Mouse (Mus musculus) heart, postnatal 25 days (tissue): ENCODE data around the gene Cuedc2. TPM values are rescaled to one million over a fixed set of nuclear protein-coding genes. Genes with fewer than 3 reads are reported as not detected.

Source experiments
- DNase-seq: peaks from one replicate; pipeline ENCODE4 v3.0.0; 2022; ENCODE audit warnings: low spot score
- intact Hi-C: fragments of 180-260 bp; cut with DNase I; formaldehyde crosslinking; loops from one replicate; pipeline ENCODE4 v1.15.1; 2025
- microRNA-seq: library from miRNA; unstranded; fragments of <30 nt; microRNA quantifications from one replicate; pipeline ENCODE4 v1.2.0, GENCODE M21; 2022
- total RNA-seq, 2 experiments: library from RNA; stranded (reverse); gene quantifications; 2 replicates each; pipeline ENCODE4 v1.2.3; 2021

The Cuedc2 gene
- total RNA-seq, 2 experiments from 2014 or later: 80.9 to 87.7 TPM

DNA sequence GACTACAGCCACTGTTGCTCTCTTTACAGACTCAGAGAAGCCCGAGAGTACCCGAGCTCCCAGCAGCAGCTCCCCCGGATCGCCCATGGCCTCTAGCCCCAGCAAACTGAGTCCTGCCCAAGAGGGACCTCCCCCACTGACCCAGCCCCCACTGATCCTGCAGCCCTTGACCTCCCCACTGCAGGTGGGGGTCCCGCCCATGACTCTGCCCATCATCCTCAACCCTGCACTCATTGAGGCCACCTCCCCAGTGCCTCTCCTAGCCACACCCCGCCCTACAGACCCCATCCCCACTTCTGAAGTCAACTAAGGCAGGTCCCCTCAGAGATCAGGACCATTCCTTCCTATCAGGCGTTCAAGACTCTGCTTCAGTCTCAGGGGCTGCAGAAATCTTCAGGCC, 52.9 kb downstream of the Cuedc2 start:
- intact Hi-C loops: no loop called here
- no peak for DNase-seq

DNA sequence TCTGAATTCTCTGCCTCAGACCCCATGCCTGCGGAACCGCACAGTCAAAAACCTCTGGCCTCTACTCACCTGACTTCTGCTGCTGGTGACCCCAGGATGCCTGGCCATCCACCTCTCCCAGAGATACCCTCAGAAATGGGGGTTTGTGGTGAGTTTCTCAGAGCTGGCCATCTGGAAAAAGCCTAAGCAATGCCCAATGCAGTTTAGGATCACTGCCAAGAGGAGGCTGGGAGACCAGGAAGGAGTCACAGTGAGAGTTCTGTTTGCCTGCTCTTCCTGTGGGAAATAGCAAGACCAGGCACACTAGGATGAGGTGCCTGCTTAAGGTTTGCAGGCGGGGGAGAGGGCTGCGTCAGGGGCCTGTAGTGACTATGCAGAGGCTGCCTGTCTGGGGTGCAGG, 53.8 kb downstream of the Cuedc2 start:
- intact Hi-C loops: no loop called here

GRCm38 (mm10) chr19:46282081-46282849, 56.2 kb downstream of the Cuedc2 start:
- no peak for DNase-seq
- intact Hi-C loops: no loop called here

More for the DNA sequence above, 53.8 kb downstream of the Cuedc2 start:
- DNase-seq: no peak

Small RNA genes lying within 50 kb of the gene (microRNA-seq; reads per million reads assigned to microRNA genes)
- 2.2 reads per million for gene Mir146b

Other genes with a start within 250 kb of the Cuedc2 start
- under 1 TPM in 1 of 2 experiments, not detected in 1; 0.22 TPM for gene Elovl3, start 206.8 kb downstream of the Cuedc2 start, total RNA-seq
- gene Pitx3, start 190.4 kb downstream of the Cuedc2 start, total RNA-seq: under 1 TPM; 0.42 to 0.61 TPM
- 10 to 100 TPM; 44.1 to 49.0 TPM for gene Gbf1, start 186.2 kb downstream of the Cuedc2 start, total RNA-seq
- gene Nfkb2, start 34.4 kb downstream of the Cuedc2 start, total RNA-seq: 10 to 100 TPM; 17.2 to 18.8 TPM
- 1 to 10 TPM; 1.2 to 1.3 TPM for gene Psd, start 11.5 kb downstream of the Cuedc2 start, total RNA-seq
- gene Fbxl15, start 10.5 kb downstream of the Cuedc2 start, total RNA-seq: 1 to 10 TPM; 5.2 to 6.0 TPM
- 1 to 10 TPM; 1.9 to 2.3 TPM for gene Mfsd13a, start 2.4 kb upstream of the Cuedc2 start, total RNA-seq
- under 1 TPM; 0.36 to 0.70 TPM for gene 2310034G01Rik, start 11.6 kb upstream of the Cuedc2 start, total RNA-seq
- gene Actr1a, start 57.0 kb upstream of the Cuedc2 start, total RNA-seq: 10 to 100 TPM; 89.3 to 94.8 TPM
- 10 to 100 TPM; 12.0 to 12.6 TPM for gene Sufu, start 58.2 kb upstream of the Cuedc2 start, total RNA-seq
- 10 to 100 TPM; 37.3 to 40.6 TPM for gene Trim8, start 163.0 kb upstream of the Cuedc2 start, total RNA-seq
- gene Arl3, start 234.5 kb upstream of the Cuedc2 start, total RNA-seq: 10 to 100 TPM; 33.2 to 37.0 TPM
- gene Sfxn2, start 234.7 kb upstream of the Cuedc2 start, total RNA-seq: 1 to 10 TPM; 3.1 to 4.2 TPM